Mouse (Mus musculus): ENCODE measurements around the gene Col13a1.

- TF ChIP-seq CTCF (IDR thresholded peaks at IDR 0.05; ENCODE audit: insufficient read depth, low read depth, low read length) (no peak), POLR2A (IDR thresholded peaks at IDR 0.05; ENCODE audit: insufficient read depth, low read depth, low read length) (no peak)
Measured at GRCm38 (mm10) chr10:62009981-62010500, 31.1 kb upstream of the Col13a1 start.
